Mouse (Mus musculus) cerebellum, postnatal 25 days (tissue): Measurements from ENCODE around the gene Dpt.

Experiments
- DNase-seq, 2 experiments: peaks; one replicate each; pipeline ENCODE4 v3.0.0; 2021; ENCODE audit warnings: mixed read lengths in 2 of 2

Dpt gene

GRCm38 (mm10) chr1:164821307-164821706 is 24.9 kb downstream of the Dpt start:
- no peak for DNase-seq

- DNase-seq: no peak
Measured at GRCm38 (mm10) chr1:164821821-164822220, 25.4 kb downstream of the Dpt start.

DNA sequence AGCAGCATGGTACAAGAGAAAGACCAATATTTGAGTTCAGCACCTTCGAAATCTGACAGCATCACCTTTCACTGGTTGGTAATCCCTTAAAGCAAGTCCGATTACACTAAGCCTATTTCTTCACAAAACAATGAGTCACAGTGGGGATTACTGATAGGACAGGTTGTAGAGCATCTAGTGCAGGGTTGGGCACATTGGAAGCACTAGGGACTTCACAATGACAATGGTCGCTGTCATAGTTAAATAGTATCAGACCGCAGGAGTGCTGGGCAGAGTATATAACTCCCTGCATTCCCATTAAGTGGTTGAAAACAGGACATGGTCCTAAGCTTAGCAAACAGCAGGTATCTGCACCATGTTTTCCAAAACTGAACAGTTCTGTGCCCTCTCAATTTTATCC is 25.8 kb downstream of the Dpt start:
- no peak for DNase-seq

DNA sequence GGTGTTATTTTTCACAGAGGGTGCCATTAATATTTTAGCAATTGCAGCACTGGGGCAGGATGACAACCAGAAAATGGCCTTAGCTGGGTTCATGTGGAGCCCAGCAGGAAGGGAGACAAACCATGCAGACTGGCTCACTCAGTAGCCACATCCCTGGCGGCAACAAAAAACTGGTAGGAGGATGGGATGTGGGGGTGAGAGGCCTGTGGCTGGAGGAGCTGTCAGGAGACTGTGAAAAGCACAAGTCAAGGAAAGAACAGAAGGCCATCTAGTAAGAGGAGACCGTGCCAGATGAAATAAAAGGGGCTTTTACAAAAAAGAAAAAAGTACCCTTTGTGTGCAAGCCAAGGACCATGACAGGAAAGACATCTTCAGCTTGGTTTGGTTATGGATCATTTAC is 28.5 kb downstream of the Dpt start:
- DNase-seq: no peak

- DNase-seq: no peak
Measured at GRCm38 (mm10) chr1:164829881-164830280, 33.4 kb downstream of the Dpt start.

- DNase-seq: no peak
Measured at GRCm38 (mm10) chr1:164832459-164832858, 36.0 kb downstream of the Dpt start.

DNA sequence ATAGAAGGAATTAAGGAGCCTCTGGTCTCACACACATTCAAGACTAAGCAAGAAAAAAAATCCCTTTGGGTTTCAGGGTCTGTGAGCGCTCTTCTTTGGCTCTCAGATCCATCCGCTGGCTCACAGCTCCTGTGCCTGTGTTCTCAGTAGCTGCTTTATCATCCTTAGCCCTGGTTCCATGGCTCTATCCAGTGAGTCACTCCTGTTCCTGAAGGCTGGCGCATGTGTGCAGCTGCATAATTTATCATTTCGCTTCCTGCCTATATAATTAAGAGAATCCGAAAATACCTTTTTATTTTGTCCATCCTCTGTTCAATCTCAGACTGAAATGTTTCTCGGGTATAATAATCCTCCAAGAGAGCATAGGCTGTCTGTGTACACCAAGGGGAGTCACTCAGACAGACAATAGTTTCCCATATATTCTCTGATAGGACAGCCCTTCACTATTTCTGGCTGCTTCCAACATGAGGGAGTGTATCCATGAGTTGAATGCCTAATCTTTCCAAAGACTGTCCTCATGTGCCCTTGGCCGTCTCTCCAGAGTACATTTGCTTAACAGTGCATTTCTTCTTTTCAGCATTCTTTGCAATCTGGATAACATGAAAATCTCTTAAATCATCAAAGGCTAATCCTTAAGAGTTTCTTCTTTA is 52.3 kb downstream of the Dpt start:
- DNase-seq: no peak

DNA sequence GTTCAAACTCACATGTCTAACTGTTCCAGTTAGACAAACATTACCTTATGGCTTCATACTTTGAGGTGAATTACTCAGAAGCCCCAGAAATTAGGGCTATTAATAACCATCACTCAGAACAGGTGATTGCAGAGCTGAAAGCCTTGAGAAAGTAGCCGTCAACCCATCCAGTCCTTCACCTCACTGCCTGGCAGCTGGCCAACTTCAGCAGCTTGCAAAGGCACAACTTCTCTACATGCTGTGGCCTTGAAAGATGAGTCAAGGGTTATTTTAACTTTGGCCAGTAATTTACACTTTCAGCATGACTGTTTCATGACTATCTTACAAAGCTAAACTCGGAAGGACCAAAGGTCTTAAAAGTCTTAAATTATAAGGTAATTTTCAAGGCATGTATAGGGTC is 59.3 kb downstream of the Dpt start:
- DNase-seq: peak; percentile 78 to 88

GRCm38 (mm10) chr1:164859952-164860351 is 63.5 kb downstream of the Dpt start:
- DNase-seq: peak in 1 of 2 experiments; percentile 6

DNA sequence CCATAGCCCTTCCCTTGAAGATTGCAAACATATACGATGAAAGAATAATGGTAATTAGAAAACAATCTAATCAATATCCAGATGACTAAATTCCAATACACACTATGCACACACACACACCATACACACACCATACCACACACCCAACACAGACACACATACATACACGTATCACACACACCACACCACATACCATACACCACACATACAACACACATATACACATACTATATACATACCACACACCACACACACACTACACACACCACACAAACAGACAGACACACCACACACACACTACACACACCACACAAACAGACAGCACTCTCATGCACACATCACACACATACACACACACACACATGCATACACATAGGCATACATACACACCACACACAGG is 64.3 kb downstream of the Dpt start:
- DNase-seq: peak in 1 of 2 experiments; percentile 14

- peak; percentile 64 to 74 for DNase-seq
Measured at GRCm38 (mm10) chr1:164861501-164861900, 65.1 kb downstream of the Dpt start.

- peak; percentile 58 to 69 for DNase-seq
Measured at GRCm38 (mm10) chr1:164862946-164863883, 66.8 kb downstream of the Dpt start.

- no peak for DNase-seq
Measured at GRCm38 (mm10) chr1:164864666-164865065, 68.2 kb downstream of the Dpt start.

GRCm38 (mm10) chr1:164870694-164871093 is 74.2 kb downstream of the Dpt start:
- DNase-seq: peak in 1 of 2 experiments; percentile 35
